Mouse (Mus musculus): ENCODE measurements at regions not wholly inside any gene's neighbourhood (a gene's known extent, or its start where the extent isn't known, plus 50 kb on each side); places are given as distances from the start of the nearest gene placed in this dataset.

DNA sequence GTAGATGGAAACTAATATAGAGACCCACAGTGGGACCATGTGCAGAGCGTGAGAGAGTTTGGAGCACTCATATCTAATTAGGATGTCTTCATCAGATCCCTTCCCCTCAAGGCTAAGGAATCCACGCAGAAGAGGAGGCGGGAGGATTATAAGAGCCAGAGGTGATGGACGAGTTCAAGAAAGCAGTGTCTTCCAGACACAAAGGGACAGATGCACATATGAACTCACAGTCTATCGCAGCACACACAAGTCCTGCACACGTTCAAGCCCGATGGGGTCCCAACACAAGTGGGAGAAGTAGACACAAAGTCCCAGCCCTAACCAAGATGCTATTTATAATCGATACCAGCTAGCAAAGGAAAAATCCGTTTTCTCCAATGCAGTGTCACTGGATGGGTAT is 114.6 kb downstream of the Erv3 start:
- DNase-seq, result no peak
- intact Hi-C loops (cut with DNase I), result no loop called here

DNA sequence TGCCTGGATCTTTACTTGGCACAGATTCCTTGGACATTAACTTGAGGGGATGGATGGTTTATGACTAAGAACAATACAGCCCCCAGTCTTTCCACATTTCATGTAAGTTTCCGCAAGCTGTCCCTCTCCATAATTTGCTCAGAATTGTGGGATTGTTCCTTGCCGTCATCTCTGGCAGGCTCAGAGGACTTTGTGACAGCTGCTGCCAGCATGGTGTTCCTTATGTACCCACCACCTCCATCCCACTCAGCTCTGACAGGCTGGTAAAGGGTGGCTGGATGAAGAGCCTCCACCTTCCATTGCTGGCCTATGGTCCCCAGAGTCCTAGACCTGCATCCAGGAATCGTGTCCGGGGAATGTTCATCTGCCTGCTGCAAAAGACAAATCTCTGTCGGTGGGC is 119.1 kb downstream of the Erv3 start:
- no peak for DNase-seq
- intact Hi-C loops (cut with DNase I), result no loop called here

DNA sequence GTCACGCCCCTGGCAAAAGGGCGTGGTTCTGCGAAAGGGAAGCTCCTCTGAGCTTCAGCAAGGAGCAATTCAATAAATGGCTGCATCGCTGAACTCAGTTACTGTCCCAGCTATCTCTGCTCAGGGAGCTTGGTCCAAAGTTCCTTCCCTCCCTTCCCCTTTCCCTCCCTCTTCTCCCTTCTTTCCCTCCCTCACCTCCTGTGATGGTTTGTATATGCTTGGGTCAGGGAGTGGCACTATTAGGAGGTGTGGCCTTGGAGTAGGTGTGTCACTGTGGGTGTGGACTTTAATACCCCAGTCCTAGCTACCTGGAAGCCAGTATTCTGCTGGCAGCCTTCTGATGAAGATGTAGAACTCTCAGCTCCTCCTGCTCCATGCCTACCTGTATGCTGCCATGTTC is 120.5 kb downstream of the Erv3 start:
- intact Hi-C loops (cut with DNase I), result no loop called here
- no peak for DNase-seq

DNA sequence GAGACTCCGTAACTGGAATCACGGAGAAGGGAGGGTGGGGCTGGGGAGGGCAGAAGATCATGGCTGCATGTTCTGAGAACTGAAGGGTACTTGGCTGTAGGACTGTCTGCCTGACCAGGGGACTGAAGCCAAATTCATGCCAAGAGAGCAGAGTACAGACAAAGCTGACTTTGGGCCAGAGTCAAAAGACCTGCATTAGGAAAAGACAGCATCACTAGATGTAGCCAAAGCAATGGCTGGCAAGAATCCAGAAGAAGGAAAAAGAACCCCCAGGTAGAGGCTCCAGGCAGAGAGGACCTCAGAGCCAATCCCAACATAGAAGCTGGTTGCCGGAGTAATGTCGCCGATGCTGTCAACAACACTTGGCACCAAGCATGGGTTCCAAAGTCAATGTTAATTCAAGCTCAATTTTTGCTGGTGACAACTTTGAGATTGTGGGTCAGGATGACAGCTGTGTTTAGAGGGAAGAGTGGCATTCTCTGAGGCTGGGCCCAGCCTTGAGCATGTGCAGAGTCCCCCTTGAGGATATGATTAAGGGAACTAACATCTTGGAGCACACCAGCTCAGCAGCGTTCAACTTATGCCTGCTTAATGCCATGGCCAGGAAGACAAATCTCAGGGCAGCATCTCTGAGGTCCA is 124.7 kb downstream of the Erv3 start:
- DNase-seq, result no peak

DNA sequence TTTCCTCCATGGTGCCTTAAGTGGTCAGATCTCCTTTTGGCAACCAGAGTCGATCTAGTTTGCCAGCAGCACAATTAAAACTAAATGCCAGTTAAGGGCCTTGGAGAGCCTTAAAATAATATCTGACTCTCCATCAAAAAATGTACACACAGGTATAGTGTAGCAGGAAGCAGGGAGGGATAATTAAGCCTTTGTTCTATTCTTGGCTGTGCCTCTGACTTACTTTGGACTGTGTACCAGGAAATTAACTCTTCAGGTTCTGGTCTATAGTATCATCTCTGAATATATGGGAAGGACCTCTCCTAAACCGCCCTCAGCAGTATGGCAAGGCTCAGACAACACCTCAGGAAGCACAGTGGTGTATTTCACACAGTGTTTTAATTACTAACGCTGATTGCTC is 133.0 kb downstream of the Erv3 start:
- DNase-seq, result no peak
- intact Hi-C loops (cut with DNase I), result no loop called here

More for the DNA sequence above, 124.7 kb downstream of the Erv3 start:
- intact Hi-C loops (cut with DNase I), result no loop called here

DNA sequence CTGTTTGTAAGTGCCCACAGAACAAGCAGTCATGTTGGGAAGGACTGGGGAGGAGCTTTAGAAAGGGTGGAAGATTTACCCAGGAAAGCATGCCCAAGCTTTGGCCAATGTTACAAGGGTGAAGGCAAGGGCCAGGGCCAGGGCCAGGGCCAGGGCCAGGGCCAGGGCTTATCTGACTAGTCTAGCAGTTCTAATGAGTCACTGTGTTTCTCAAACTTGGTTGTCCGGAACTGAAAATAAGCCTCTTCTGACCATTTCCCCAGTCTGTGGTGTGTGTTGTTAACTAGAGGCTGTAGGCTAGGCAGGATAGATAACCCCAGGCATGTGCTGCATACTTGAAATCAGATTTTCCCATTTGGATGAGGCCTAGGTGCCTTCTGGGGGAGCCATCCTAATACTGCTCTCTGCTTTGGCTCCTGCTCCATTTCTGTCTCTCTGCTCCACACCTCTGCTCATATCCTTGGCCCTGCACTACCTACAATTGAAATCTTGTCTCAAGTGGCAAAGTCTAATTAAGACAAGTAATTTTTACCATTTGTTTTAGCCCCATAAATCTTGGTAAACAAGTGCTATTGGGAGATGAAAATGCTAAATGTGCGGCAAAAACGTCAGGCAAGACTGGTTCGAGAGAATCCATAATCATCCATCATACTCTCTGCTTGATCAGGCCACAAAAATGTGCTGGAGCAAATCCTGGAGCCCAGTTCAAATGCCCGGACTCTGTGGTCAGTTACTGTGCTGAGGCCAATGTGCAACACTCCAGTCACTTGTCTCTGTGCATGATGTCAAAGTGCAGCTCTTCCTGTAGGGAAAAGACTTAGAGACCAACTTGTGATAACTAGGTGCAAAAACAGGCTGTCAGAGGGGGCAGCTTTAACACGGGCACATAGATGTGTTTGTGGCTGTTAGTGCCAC is 137.7 kb downstream of the Erv3 start:
- intact Hi-C loops (cut with DNase I), result no loop called here

DNA sequence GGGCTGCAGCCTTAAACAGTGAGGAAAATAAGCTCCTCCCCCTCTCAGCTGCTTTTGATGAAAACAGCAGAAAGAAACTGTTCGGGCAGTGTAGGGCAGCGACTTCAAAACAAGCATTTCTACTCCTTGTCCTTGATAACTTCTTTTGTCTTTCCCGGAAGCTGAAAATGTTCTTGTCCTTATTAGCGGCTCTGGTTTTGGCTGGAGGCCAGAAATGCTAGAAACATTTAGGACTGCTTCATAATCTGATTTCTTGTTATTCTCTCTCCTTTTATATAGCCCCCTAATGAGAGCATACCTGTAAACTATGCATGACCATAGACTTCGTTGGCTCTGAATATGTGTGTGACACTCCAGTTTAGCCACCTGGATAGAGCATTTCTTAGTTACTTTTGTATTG is 142.0 kb downstream of the Erv3 start:
- intact Hi-C loops (cut with DNase I), result no loop called here
- no peak for DNase-seq

More for the DNA sequence above, 137.7 kb downstream of the Erv3 start:
- no peak for DNase-seq

DNA sequence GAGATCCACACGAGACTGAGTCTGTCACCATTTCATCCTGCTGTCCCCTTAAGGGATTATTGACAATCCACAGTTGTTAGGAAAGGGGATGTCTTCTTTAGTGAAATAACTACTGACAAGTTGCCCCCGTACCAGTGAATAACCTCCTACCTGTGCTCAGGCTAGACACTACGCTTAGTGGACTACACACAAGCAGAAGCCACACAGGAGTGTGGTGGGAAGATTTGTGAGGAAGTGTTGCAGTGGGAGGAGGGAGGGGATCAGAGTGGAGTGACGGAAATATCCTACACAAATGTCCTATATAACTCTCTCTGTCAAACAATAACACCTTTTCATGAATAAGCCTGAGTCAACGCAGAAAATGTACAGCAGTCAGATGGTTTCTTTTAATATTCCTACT is 142.7 kb downstream of the Erv3 start:
- intact Hi-C loops (cut with DNase I), result no loop called here

DNA sequence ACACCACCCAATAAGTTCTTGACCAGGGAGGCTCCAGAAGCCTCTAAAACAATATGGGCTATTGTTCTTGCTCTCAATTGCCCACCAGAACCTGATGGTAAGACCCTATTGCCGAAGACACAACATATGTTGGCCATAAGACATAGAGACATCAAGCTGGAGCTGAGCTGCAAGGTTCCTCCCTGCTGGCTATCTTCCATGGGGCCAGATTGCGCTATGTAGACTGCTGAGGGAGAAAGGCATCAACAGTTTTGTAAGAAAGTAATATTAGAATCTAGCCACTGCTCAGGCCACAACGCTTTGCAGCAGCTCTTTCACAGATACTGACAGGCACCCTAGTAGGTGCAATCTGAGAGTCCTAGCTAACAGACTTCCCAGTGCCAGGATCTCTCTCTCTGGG is 144.2 kb downstream of the Erv3 start:
- DNase-seq, result no peak
- intact Hi-C loops (cut with DNase I), result no loop called here

More for the DNA sequence above, 142.7 kb downstream of the Erv3 start:
- no peak for DNase-seq

DNA sequence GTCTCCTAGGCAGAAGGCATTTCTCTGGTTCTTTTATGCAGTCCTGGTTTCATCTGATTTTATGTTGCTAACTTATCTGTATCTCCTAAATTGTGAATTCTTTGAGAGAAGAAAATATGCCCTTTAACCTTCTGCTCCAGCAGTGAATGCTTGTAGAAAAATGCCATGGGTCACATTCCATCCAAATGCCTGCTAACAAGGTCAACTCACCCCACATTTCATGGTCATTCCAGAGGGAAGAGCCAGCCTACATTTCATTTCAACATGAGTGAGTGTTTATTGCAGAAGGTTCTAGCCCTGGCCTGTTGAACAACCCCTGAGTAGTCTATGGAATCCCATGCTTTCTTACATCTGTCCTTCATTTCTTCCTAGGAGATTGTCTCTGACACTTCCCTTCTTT is 147.7 kb downstream of the Erv3 start:
- DNase-seq, result no peak
- intact Hi-C loops (cut with DNase I), result no loop called here

DNA sequence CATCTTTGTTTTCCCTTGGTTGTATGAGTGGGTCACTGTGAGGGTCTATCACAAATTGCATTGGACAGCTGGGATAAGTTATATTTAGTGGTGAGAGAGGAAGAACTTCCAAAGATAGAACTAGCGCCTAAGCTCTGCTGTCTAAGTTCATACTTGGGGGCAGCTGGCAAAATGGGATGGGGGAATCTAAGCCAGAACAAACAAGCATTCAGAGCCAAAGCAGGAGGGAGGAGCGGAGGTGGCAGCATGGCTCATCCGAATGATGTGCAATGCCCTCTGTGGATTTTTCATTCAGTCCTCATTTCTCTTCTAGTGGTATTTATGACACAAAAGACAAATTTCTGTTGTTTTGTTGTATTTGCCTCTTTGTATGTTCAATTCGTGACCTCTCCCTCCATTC is 144.5 kb upstream of the Adra1d start:
- intact Hi-C loops (cut with DNase I), result no loop called here
- DNase-seq, result no peak

DNA sequence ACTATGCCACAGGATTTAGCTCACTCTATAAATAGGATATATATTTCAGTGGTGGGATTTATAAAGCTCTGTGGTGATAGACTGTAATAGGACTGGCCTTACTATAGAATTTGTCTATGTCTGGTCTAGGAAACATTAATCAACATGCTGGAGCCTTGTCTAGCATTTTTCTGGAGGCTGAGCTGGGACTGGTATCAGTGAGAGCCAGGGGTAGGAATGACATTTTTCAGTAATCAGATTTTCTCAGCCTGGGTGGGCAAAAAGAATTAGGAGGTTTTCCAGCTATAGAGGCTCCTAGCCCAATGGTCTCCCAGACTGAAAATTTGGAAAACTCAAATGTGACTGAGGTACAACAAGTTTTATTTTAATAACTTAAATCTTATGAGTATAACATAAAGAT is 142.3 kb upstream of the Adra1d start:
- no peak for DNase-seq
- intact Hi-C loops (cut with DNase I), result no loop called here

DNA sequence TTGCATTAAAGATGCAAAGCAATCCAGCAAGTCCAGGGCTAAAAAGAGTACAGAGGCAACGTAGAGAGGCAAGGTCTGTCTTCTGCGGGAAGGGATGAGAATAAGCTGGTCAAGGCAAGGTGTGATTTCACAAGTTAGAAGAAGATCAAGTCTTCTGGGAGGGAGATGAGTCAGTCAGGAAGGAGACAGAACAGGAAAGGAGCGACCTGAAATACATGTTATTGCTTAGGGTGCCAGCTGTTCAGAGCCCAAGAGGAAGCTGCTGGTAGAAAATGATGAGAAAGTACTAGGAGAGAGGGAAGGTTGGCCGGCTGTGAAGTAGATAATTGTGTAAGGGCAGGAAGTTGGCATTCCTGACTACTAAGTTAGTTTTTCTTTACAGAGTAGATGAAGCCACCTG is 140.1 kb upstream of the Adra1d start:
- no peak for DNase-seq
- intact Hi-C loops (cut with DNase I), result no loop called here

DNA sequence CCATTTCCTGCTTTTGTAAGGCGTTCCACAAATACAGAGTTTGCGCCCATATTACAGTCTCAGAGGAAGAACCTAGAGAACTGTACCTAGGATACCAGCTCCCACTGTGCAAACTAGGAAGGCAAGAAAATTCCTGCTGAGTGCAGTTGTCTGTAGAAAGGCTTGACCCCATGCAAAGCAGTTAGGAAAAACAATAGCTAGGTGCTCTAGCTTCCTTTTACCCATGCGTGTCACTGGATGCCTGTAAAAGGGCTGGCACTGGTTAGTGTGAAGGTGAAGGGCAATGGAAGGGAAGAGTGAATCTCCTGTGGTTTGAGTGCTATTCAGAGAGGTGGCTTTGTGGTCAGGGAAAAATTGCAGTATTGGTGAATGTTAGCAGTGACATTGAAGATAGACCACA is 137.7 kb upstream of the Adra1d start:
- no peak for DNase-seq
- intact Hi-C loops (cut with DNase I), result no loop called here

DNA sequence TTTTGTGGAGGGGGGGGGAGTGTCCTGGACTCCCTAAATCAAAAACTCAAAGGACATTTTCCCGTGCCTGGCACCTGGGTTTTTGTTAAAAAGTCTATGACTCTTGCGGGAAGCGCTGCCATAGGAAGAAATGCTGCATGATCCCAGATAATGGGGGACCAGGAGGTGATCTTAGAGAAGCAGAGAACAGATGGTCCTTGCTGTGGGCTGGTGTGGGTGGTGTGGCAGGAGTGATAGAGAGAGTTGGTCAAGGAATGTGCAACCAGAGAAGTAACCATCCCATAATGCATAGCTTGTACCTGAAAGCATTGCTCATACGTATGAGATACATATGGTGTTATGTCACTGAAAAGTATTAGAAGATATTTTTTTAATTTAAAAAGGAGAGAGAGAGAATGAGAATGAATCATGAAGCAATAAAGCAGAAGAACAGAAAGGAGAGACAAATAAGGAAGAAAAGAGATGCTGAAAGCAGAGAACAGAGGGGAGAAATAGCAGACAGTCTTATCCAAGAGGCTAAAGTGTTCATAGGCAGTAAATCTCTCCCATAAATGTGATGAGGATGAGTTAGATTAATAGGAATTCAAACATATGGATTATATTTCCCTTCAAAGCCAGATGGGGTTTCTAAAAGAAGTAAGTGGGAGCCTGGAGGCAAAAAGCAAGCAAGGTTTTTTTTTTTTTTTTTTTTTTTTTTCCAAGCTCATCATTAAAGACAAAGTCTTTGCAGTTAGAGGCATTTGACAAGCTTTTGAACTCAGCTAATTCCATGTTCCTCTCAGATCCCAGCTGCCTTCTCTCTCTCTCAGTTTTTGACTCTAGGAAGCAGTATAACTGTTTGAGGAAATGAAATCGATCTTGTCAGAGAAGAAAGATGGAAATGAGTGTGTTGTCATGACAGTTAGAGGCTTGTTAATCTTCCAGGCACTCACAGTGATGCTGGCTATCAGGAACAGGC is 136.2 kb upstream of the Adra1d start:
- intact Hi-C loops (cut with DNase I), result no loop called here
- DNase-seq, result no peak

DNA sequence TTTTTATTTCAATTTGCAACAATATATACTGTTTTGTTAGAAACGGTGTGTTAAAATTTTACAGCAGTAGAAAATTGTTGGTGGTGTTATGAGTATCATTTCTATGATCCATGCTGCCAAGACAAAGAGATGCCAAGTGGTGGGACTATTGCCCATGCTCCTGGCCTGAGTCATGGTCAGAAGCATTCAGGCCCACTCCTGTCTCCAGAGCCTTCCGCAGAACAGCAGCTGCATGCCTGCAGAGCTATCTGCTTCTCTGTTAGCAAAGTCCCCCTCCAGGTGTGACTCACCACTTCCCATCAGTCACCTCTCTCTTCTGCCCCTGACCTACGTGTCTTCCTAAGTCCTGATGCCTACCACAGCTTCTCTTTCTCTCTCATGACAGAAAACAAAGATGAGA is 134.2 kb upstream of the Adra1d start:
- DNase-seq, result no peak
- intact Hi-C loops (cut with DNase I), result no loop called here

DNA sequence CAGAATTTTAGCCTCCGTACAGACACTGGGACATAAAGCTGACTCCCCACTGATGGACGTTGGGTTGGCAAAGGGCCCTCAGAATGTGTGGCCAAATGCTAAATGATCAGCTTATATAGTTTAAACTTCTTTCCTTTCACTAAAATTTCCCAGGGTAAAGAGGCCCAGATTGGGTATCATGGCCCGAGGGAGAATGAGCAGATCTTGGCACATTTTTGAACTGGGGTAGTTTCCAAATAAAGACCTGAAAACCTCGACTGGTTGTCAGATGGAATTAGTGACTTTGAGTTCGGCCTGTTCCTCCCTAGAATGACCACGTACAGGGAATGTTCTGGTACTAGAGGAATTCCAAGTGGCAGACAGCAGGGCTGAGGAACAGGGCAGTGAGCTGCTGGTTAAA is 127.9 kb upstream of the Adra1d start:
- no peak for DNase-seq
- intact Hi-C loops (cut with DNase I), result no loop called here

DNA sequence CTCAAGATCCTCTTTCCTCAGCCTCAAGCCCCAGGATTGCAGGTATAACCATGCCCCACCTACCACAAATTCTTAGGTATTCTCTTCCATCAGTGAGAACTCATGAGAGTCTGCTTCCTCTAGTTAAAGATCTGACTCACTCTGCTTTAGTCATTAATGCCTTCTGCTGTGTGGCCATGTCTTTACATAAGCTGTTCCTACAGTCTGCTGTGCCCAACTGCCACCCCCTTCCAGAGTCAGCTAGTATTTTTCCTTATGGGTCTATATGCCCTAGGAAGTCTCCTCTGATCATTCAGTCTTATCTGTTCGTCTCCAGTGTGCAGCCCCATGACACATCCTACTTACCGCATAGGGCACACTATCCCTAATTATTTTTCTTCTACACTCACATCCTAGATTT is 126.2 kb upstream of the Adra1d start:
- no peak for DNase-seq
- intact Hi-C loops (cut with DNase I), result no loop called here

DNA sequence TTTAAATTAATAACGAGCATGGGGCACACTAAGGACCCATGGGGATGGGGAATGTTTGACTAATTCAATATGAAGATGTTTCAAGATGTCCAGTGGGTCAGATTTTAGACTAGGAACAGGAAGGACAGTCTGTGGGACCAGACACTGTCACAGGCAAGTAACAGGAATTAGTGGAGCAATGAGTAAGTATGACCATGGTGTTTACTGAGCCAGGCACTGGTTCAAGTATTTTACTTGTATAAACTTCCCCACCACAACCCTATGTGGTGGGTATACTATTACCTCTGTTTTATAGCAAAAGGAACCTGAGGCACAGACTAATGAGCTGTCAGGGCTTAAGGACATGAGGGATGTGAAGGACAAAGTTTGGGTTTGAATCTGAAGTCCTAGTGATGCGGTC is 125.4 kb upstream of the Adra1d start:
- intact Hi-C loops (cut with DNase I), result no loop called here
- no peak for DNase-seq

DNA sequence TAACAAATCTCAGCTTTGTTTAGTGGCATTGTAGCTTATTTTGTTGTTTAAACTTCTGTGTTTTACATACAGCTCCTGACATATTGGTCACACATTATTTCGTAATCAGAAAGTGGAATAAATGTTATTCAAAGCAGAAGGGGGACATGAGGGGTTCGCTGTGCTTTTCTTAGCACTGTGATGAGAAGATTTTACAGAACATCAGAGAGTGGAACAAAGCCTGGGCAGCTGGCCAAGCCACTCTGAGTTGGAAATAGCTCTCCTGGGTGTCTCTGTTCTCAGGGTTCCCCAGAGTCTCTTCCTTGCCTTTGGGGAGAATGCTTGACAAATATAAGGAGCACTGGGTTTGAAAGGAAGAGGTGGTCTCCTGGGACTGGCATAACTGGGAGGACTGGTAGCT is 124.7 kb upstream of the Adra1d start:
- intact Hi-C loops (cut with DNase I), result no loop called here
- DNase-seq, result peak in 1 of 2 experiments; percentile 45

DNA sequence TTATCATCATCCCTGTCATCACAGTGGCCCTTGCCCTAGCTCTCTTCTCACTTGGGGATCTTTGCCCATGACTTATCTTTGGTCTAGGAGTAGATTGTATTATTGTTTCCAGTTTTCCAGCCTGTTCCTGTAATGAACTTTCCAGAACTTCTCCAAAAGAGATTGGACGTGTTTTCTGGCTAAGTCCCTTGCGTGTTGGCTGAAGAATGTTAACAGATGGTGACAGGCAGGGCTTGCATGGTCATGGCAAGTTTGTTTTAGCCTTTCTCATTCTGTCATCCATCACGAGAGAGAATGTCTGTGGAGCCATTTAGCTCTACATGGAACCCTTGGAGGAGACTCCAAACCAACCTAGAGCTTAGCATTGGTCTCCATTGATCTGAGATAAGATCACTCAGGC is 123.2 kb upstream of the Adra1d start:
- no peak for DNase-seq
- intact Hi-C loops (cut with DNase I), result no loop called here

All from gastrocnemius, postnatal 36 days (tissue).